Mouse (Mus musculus) hindbrain, embryonic 14.5 days (tissue): Measurements from ENCODE around the gene Prrc2b. TPM values are rescaled to one million over a fixed set of nuclear protein-coding genes. Genes with fewer than 3 reads are reported as not detected.

Experiments used
- ATAC-seq: fragments of 200-750 bp; cut with Nextera tagmentation; 2 replicates; pipeline ENCODE4 v1.8.0; 2017; ENCODE audit warnings: moderate number of reproducible peaks, mild to moderate bottlenecking, moderate TSS enrichment, moderate library complexity; ENCODE audit not compliant: low FRiP score
- DNase-seq: peaks from one replicate; pipeline ENCODE4 v3.0.0-alpha.2; 2015; ENCODE audit warnings: low spot score
- H3K27ac ChIP-seq: fragments of 300-500 bp; sonication (generic); 2 replicates; pipeline ENCODE4 v1.5.1; 2014; ENCODE audit warnings: mild to moderate bottlenecking, moderate library complexity
- H3K27me3 ChIP-seq: fragments of 300-500 bp; sonication (generic); 2 replicates; pipeline ENCODE4 v1.6.1; 2014; ENCODE audit warnings: mild to moderate bottlenecking, low read length, mixed read lengths; ENCODE audit not compliant: control insufficient read depth, insufficient read depth
- H3K36me3 ChIP-seq: fragments of 300-500 bp; sonication (generic); replicated peaks from 2 replicates; pipeline ENCODE4 v1.6.1; 2014; ENCODE audit not compliant: control insufficient read depth, insufficient read depth
- H3K4me1 ChIP-seq: fragments of 300-500 bp; sonication (generic); replicated peaks from 2 replicates; pipeline ENCODE4 v1.6.1; 2014; ENCODE audit warnings: antibody characterized with exemption, low read length, mixed read lengths; ENCODE audit not compliant: control insufficient read depth, insufficient read depth
- H3K4me2 ChIP-seq: fragments of 300-500 bp; sonication (generic); replicated peaks from 2 replicates; pipeline ENCODE4 v1.6.1; 2014; ENCODE audit warnings: mild to moderate bottlenecking, moderate library complexity
- H3K4me3 ChIP-seq: fragments of 300-500 bp; sonication (generic); replicated peaks from 2 replicates; pipeline ENCODE4 v1.5.1; 2014; ENCODE audit warnings: mild to moderate bottlenecking, low read length
- H3K9ac ChIP-seq: fragments of 300-500 bp; sonication (generic); 2 replicates; pipeline ENCODE4 v1.6.1; 2014
- H3K9me3 ChIP-seq: fragments of 300-500 bp; sonication (generic); 2 replicates; pipeline ENCODE4 v1.6.1; 2016; ENCODE audit warnings: low read length; ENCODE audit not compliant: control insufficient read depth
- WGBS: fragments of 180-500 bp; shearing (Covaris S2); extraction: QIAGEN DNeasy Blood & Tissue Kit; methylation state at CpG from one replicate; pipeline ENCODE4 v1.1.7; 2014; 5-methylcytosine and 5-hydroxymethylcytosine counted together
- polyA plus RNA-seq: library from polyadenylated mRNA; unstranded; fragments of >200 nt; fragmentation: Nextera tagmentation; extraction: Ambion mirVana; gene quantifications from 2 replicates; pipeline ENCODE4 v1.2.1, GENCODE M21; 2014

The Prrc2b gene
- polyA plus RNA-seq, 1 experiment from 2014 or later: 119 TPM

GRCm38 (mm10) chr2:32154998-32155541 lies 4.2 kb downstream of the Prrc2b start:
- peaks cover 82% of the 10 kb centered on the region for H3K4me1 ChIP-seq
- H3K27ac ChIP-seq: no peak overlapping the region
- H3K4me2 ChIP-seq: peak overlapping the region; percentile 99
- peak overlapping the region; percentile 99; the same call in 1 of the 2 replicates for H3K9ac ChIP-seq
- WGBS: 33% methylated on average over 7 of the region's 7 CpGs
- no peak overlapping the region for H3K4me3 ChIP-seq
- DNase-seq (no peak), ATAC-seq (no peak)
- no peaks in the 10 kb centered on the region for H3K36me3 ChIP-seq
- H3K27me3 ChIP-seq: no peaks in the 10 kb centered on the region
- no peaks in the 10 kb centered on the region for H3K9me3 ChIP-seq

DNA sequence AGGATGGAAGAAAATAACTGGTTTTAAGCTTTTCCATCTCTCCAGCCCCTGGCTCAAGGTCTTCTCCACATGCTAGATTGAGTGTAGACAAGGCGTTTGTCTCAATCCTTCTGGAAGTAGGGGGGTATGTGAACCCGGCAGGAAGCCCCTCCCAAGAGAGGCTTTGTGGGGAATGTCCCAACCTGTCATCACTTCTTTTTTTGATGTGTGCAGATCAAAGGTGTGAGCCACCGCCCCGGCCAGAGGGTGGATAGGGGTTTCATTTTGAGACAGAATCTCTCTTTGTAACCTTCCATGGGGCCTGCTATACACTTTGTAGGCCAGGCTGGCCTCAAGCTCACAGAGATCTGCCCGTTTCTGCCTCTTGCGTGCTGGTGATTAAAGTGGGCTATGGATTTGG lies 4.7 kb downstream of the Prrc2b start:
- Histone ChIP-seq H3K36me3 (no peaks in the 10 kb centered on the region), H3K4me1 (peaks cover 80% of the 10 kb centered on the region), H3K27ac (no peak overlapping the region), H3K4me2 (no peak overlapping the region; the same call in 1 of the 2 replicates), H3K4me3 (no peak overlapping the region), H3K9ac (no peak overlapping the region; the same call in 1 of the 2 replicates), H3K9me3 (no peaks in the 10 kb centered on the region), H3K27me3 (no peaks in the 10 kb centered on the region)
- DNase-seq (no peak), ATAC-seq (no peak)
- 68% methylated on average over 6 of the region's 6 CpGs for WGBS

- peak overlapping the region; percentile 60; the same call in 1 of the 2 replicates for H3K27ac ChIP-seq
- H3K4me1 ChIP-seq: peaks cover 80% of the 10 kb centered on the region
- 63% methylated on average over 10 of the region's 10 CpGs for WGBS
- H3K4me3 ChIP-seq: no peak overlapping the region
- no peaks in the 10 kb centered on the region for H3K9me3 ChIP-seq
- H3K27me3 ChIP-seq: no peaks in the 10 kb centered on the region
- no peak for ATAC-seq
- H3K9ac ChIP-seq: peak overlapping the region; percentile 21; the same call in 1 of the 2 replicates
- no peaks in the 10 kb centered on the region for H3K36me3 ChIP-seq
- DNase-seq: no peak
- peak overlapping the region; percentile 19 for H3K4me2 ChIP-seq
These were observed 5.8 kb downstream of the Prrc2b start for GRCm38 (mm10) chr2:32156645-32157044.

- Histone ChIP-seq H3K9me3 (no peaks in the 10 kb centered on the region), H3K27ac (peak overlapping the region; percentile 60), H3K4me3 (no peak overlapping the region), H3K4me2 (peak overlapping the region; percentile 19; the same call in 1 of the 2 replicates), H3K9ac (peak overlapping the region; percentile 21; the same call in 1 of the 2 replicates), H3K36me3 (no peaks in the 10 kb centered on the region), H3K4me1 (peaks cover 78% of the 10 kb centered on the region), H3K27me3 (no peaks in the 10 kb centered on the region)
- DNase-seq: no peak
- 20% methylated on average over 4 of the region's 4 CpGs for WGBS
- ATAC-seq: no peak
These were observed 6.4 kb downstream of the Prrc2b start for GRCm38 (mm10) chr2:32157328-32157727.

DNA sequence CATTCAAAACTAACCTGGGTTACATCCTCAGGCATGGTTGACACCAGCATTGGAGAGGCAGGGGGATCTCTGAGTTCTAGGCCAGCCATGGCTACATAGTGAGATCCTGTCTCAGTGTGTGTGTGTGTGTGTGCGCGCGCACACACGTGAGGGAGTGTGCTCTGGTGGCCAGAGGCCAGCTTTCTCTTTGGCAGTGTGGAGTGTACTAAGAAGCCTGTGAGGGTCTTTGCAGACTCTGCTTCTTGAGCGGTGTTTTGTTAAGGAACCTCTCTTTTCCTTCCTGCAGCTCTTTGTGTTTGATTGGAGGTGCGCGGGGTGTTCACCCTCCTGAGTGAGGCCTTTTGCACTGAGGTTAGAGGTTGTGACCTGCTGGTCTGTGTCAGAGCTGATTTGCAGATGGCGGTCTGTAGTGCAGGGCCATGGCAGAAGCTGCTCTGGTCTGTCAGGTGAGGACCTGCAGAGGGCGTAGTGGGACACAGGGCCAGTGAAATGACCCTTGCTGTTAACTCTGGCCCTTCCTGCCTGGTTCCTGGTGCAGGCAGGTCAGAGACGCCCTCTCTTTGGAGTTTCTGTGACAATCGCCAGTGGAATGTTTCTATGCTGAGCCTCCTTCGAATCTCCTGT lies 7.8 kb downstream of the Prrc2b start:
- Histone ChIP-seq H3K4me3 (no peak overlapping the region), H3K4me1 (peaks cover 64% of the 10 kb centered on the region), H3K4me2 (no peak overlapping the region), H3K27me3 (no peaks in the 10 kb centered on the region), H3K36me3 (no peaks in the 10 kb centered on the region), H3K9me3 (no peaks in the 10 kb centered on the region), H3K9ac (no peak overlapping the region), H3K27ac (no peak overlapping the region)
- no peak for ATAC-seq
- DNase-seq: no peak
- WGBS: 63% methylated on average over 12 of the region's 12 CpGs

- H3K27me3 ChIP-seq: no peaks in the 10 kb centered on the region
- no peak for ATAC-seq
- no peak overlapping the region for H3K9ac ChIP-seq
- H3K4me1 ChIP-seq: peaks cover 62% of the 10 kb centered on the region
- H3K36me3 ChIP-seq: no peaks in the 10 kb centered on the region
- no peak for DNase-seq
- H3K27ac ChIP-seq: no peak overlapping the region
- WGBS: 82% methylated on average over 3 of the region's 3 CpGs
- H3K4me2 ChIP-seq: no peak overlapping the region
- H3K9me3 ChIP-seq: no peaks in the 10 kb centered on the region
- no peak overlapping the region for H3K4me3 ChIP-seq
These were observed 9.6 kb downstream of the Prrc2b start for GRCm38 (mm10) chr2:32160525-32160924.

DNA sequence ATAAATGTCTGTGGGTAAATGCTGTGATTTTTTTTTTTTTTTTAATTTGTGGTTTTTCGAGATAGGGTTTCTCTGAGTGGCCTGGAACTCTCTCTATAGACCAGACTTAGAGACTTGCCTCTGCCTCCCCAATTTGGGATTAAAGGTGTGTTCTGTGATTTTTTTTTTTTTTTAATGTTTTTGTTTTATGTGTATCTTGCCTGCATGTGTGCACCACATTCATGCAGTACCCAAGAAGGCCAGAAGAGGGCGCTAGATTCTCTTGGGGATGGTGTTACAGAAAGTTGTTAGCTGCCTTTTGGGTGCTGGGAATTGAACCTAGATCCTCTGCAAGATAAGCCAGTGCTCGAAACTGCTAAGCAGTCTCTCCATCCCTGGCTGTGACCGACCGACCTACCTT lies 10.1 kb downstream of the Prrc2b start:
- WGBS: 86% methylated on average over 5 of the region's 5 CpGs
- no peak overlapping the region for H3K9ac ChIP-seq
- no peaks in the 10 kb centered on the region for H3K36me3 ChIP-seq
- no peak overlapping the region for H3K4me2 ChIP-seq
- peaks cover 60% of the 10 kb centered on the region for H3K4me1 ChIP-seq
- no peak overlapping the region for H3K27ac ChIP-seq
- ATAC-seq: no peak
- no peaks in the 10 kb centered on the region for H3K27me3 ChIP-seq
- DNase-seq: no peak
- no peak overlapping the region for H3K4me3 ChIP-seq
- H3K9me3 ChIP-seq: no peaks in the 10 kb centered on the region

DNA sequence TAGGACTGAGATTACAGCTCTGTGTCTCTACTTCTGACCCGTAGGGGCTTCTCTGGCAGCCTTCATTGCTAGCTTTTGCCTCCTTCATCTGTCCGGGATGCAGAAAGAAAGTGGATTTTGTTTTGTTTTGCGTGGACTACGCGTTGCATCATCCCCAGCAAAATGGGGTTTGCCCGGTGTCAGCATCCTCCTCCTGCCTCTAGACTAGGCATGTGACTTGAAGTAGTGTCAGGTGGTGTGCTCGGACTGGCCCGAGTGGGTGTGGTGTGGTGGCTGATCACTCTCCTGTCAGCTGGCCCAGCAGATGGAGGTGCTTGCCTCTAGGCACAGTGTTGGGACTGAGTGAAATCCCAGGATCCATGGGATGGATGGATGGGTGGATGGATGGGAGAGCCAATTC lies 11.2 kb downstream of the Prrc2b start:
- Histone ChIP-seq H3K9ac (no peak overlapping the region), H3K4me3 (no peak overlapping the region), H3K27me3 (no peaks in the 10 kb centered on the region), H3K36me3 (no peaks in the 10 kb centered on the region), H3K27ac (no peak overlapping the region), H3K4me1 (peaks cover 60% of the 10 kb centered on the region), H3K9me3 (no peaks in the 10 kb centered on the region), H3K4me2 (no peak overlapping the region)
- WGBS: 95% methylated on average over 8 of the region's 8 CpGs
- ATAC-seq (no peak), DNase-seq (no peak)

GRCm38 (mm10) chr2:32162646-32163045 lies 11.8 kb downstream of the Prrc2b start:
- Histone ChIP-seq H3K27ac (no peak overlapping the region), H3K4me3 (no peak overlapping the region), H3K9me3 (no peaks in the 10 kb centered on the region), H3K36me3 (no peaks in the 10 kb centered on the region), H3K4me2 (no peak overlapping the region), H3K4me1 (peaks cover 60% of the 10 kb centered on the region), H3K27me3 (no peaks in the 10 kb centered on the region), H3K9ac (no peak overlapping the region)
- ATAC-seq (no peak), DNase-seq (no peak)
- 80% methylated on average over 4 of the region's 4 CpGs for WGBS
